Mouse (Mus musculus) erythroblast, embryonic 14.5 days (primary cell): ENCODE results near the gene Gm49450. TPM values are rescaled to one million over a fixed set of nuclear protein-coding genes. Genes with fewer than 3 reads are reported as not detected.
"Not testable (repeated sequence)": the region's sequence is repeated elsewhere in the genome, so short reads cannot be mapped to it uniquely, and the experiment has no call there.

ENCODE experiments used
- H3K27me3 ChIP-seq: 2 replicates; pipeline ENCODE4 v1.6.1; 2012; ENCODE audit warnings: inconsistent platforms; ENCODE audit not compliant: control insufficient read depth
- H3K36me3 ChIP-seq: 2 replicates; pipeline ENCODE4 v1.6.1; 2012; ENCODE audit warnings: mild to moderate bottlenecking, inconsistent platforms; ENCODE audit not compliant: control insufficient read depth
- H3K4me1 ChIP-seq: 2 replicates; pipeline ENCODE4 v1.6.1; 2012; ENCODE audit warnings: inconsistent platforms; ENCODE audit not compliant: control insufficient read depth
- H3K4me3 ChIP-seq: replicated peaks from 2 replicates; pipeline ENCODE3; 2012; ENCODE audit warnings: moderate library complexity, mild to moderate bottlenecking, inconsistent platforms
- H3K9me3 ChIP-seq: 2 replicates; pipeline ENCODE4 v1.6.1; 2012; ENCODE audit warnings: low read length, inconsistent platforms, mixed read lengths; ENCODE audit not compliant: control insufficient read depth
- GATA1 ChIP-seq: IDR thresholded peaks from 2 replicates; pipeline ENCODE4 v1.6.1; 2012; ENCODE audit warnings: low read length, inconsistent platforms, mixed read lengths
- TAL1 ChIP-seq: IDR thresholded peaks from 3 replicates; pipeline ENCODE4 v1.6.1; 2012; ENCODE audit warnings: low read length, inconsistent platforms, mixed read lengths
- polyA plus RNA-seq: library from polyadenylated mRNA; stranded (reverse); fragments of >175 nt; gene quantifications from 2 replicates; pipeline ENCODE4 v1.2.3, GENCODE M21; 2012

The Gm49450 gene
- polyA plus RNA-seq, 1 experiment, result not detected

- no peaks in the 10 kb centered on the region for H3K36me3 ChIP-seq
- H3K27me3 ChIP-seq, result no peaks in the 10 kb centered on the region; the same call in 1 of the 2 replicates
- H3K4me1 ChIP-seq, result no peaks in the 10 kb centered on the region; the same call in 1 of the 2 replicates
- H3K9me3 ChIP-seq, result no peaks in the 10 kb centered on the region
- H3K4me3 ChIP-seq, result no peak overlapping the region
- TF ChIP-seq GATA1 (no peak), TAL1 (no peak)
Measured at GRCm38 (mm10) chr15:98977759-98978408, 24.5 kb upstream of the Gm49450 start.

GRCm38 (mm10) chr15:98976763-98977758, 23.7 kb upstream of the Gm49450 start:
- H3K9me3 ChIP-seq, result no peaks in the 10 kb centered on the region
- TF ChIP-seq TAL1, result no peak

GRCm38 (mm10) chr15:98973015-98973614, 19.8 kb upstream of the Gm49450 start:
- no peak for TF ChIP-seq TAL1
- no peak for TF ChIP-seq GATA1
- H3K36me3 ChIP-seq, result no peaks in the 10 kb centered on the region
- H3K4me3 ChIP-seq, result no peak overlapping the region
- H3K4me1 ChIP-seq, result no peaks in the 10 kb centered on the region
- no peaks in the 10 kb centered on the region for H3K9me3 ChIP-seq
- peaks cover 11% of the 10 kb centered on the region for H3K27me3 ChIP-seq

More at GRCm38 (mm10) chr15:98976763-98977758, 23.7 kb upstream of the Gm49450 start:
- Histone ChIP-seq H3K4me1 (no peaks in the 10 kb centered on the region; the same call in 1 of the 2 replicates), H3K4me3 (no peak overlapping the region), H3K36me3 (no peaks in the 10 kb centered on the region), H3K27me3 (no peaks in the 10 kb centered on the region; the same call in 1 of the 2 replicates)

- H3K4me3 ChIP-seq, H3K9me3 ChIP-seq, H3K36me3 ChIP-seq, H3K4me1 ChIP-seq: not testable (repeated sequence)
- H3K27me3 ChIP-seq, result peaks cover 13% of the 10 kb centered on the region
Measured at GRCm38 (mm10) chr15:98971576-98972320, 18.4 kb upstream of the Gm49450 start.

- H3K4me1 ChIP-seq, result no peaks in the 10 kb centered on the region
- H3K27me3 ChIP-seq, result peaks cover 13% of the 10 kb centered on the region
- H3K9me3 ChIP-seq, result no peaks in the 10 kb centered on the region
- no peaks in the 10 kb centered on the region for H3K36me3 ChIP-seq
- H3K4me3 ChIP-seq, result no peak overlapping the region
- TF ChIP-seq GATA1, result no peak
- no peak for TF ChIP-seq TAL1
Measured at GRCm38 (mm10) chr15:98971111-98971510, 17.8 kb upstream of the Gm49450 start.

- H3K27me3 ChIP-seq, result peaks cover 15% of the 10 kb centered on the region
- no peaks in the 10 kb centered on the region for H3K9me3 ChIP-seq
- H3K4me1 ChIP-seq, result no peaks in the 10 kb centered on the region
- no peak overlapping the region for H3K4me3 ChIP-seq
- H3K36me3 ChIP-seq, result no peaks in the 10 kb centered on the region
- no peak for TF ChIP-seq TAL1
- TF ChIP-seq GATA1, result no peak
Measured at GRCm38 (mm10) chr15:98969372-98970101, 16.2 kb upstream of the Gm49450 start.

GRCm38 (mm10) chr15:98968701-98969371, 15.5 kb upstream of the Gm49450 start:
- no peak overlapping the region for H3K4me3 ChIP-seq
- no peaks in the 10 kb centered on the region for H3K36me3 ChIP-seq

GRCm38 (mm10) chr15:98959531-98959930, 6.2 kb upstream of the Gm49450 start:
- Histone ChIP-seq H3K9me3 (no peaks in the 10 kb centered on the region), H3K4me1 (peaks cover 9% of the 10 kb centered on the region), H3K36me3 (no peaks in the 10 kb centered on the region), H3K4me3 (no peak overlapping the region), H3K27me3 (peaks cover 16% of the 10 kb centered on the region)
- no peak for TF ChIP-seq TAL1
- no peak for TF ChIP-seq GATA1

More at GRCm38 (mm10) chr15:98968701-98969371, 15.5 kb upstream of the Gm49450 start:
- Histone ChIP-seq H3K27me3 (peaks cover 15% of the 10 kb centered on the region), H3K9me3 (no peaks in the 10 kb centered on the region), H3K4me1 (no peaks in the 10 kb centered on the region)
- no peak for TF ChIP-seq GATA1
- no peak for TF ChIP-seq TAL1
